Mouse (Mus musculus) intestine, postnatal 0 days (tissue): ENCODE data around the gene 4933430I17Rik. TPM values are rescaled to one million over a fixed set of nuclear protein-coding genes. Genes with fewer than 3 reads are reported as not detected.
A peak's percentile ranks its signal among the peaks of the same experiment; 100 is the strongest.

Experiments
- ATAC-seq: fragments of 200-750 bp; cut with Nextera tagmentation; 2 replicates; pipeline ENCODE4 v1.8.0; 2017; ENCODE audit warnings: mild to moderate bottlenecking, moderate TSS enrichment, moderate library complexity
- H3K27ac ChIP-seq: fragments of 300-500 bp; sonication (generic); 2 replicates; pipeline ENCODE4 v1.5.1; 2014; ENCODE audit warnings: mild to moderate bottlenecking, low read depth, low read length, moderate library complexity
- H3K27me3 ChIP-seq: fragments of 300-500 bp; sonication (generic); replicated peaks from 2 replicates; pipeline ENCODE4 v1.6.1; 2014; ENCODE audit warnings: low read length, mixed read lengths; ENCODE audit not compliant: control insufficient read depth, insufficient read depth
- H3K36me3 ChIP-seq: fragments of 300-500 bp; sonication (generic); 2 replicates; pipeline ENCODE4 v1.6.1; 2014; ENCODE audit warnings: mild to moderate bottlenecking, moderate library complexity; ENCODE audit not compliant: control insufficient read depth, insufficient read depth
- H3K4me1 ChIP-seq: fragments of 300-500 bp; sonication (generic); replicated peaks from 2 replicates; pipeline ENCODE4 v1.6.1; 2014; ENCODE audit warnings: antibody characterized with exemption, low read length, mixed read lengths; ENCODE audit not compliant: control insufficient read depth, insufficient read depth
- H3K4me2 ChIP-seq: fragments of 300-500 bp; sonication (generic); replicated peaks from 2 replicates; pipeline ENCODE4 v1.6.1; 2014; ENCODE audit warnings: low read depth, mild to moderate bottlenecking, moderate library complexity
- H3K4me3 ChIP-seq: fragments of 300-500 bp; sonication (generic); 2 replicates; pipeline ENCODE4 v1.5.1; 2014; ENCODE audit warnings: low read depth, low read length
- H3K9ac ChIP-seq: fragments of 300-500 bp; sonication (generic); 2 replicates; pipeline ENCODE4 v1.6.1; 2014; ENCODE audit warnings: mild to moderate bottlenecking, low read depth, low read length
- H3K9me3 ChIP-seq: fragments of 300-500 bp; sonication (generic); 2 replicates; pipeline ENCODE4 v1.6.1; 2016; ENCODE audit warnings: mixed run types; ENCODE audit not compliant: control insufficient read depth
- CTCF ChIP-seq: sonication (generic); IDR thresholded peaks from 2 replicates; pipeline ENCODE4 v1.5.1; 2016; ENCODE audit warnings: low read depth, mild to moderate bottlenecking, control low read depth, antibody characterized with exemption, moderate library complexity
- WGBS: fragments of 180-500 bp; shearing (Covaris S2); extraction: QIAGEN DNeasy Blood & Tissue Kit; methylation state at CpG from one replicate; pipeline ENCODE4 v1.1.7; 2014; 5-methylcytosine and 5-hydroxymethylcytosine counted together
- polyA plus RNA-seq: library from polyadenylated mRNA; unstranded; fragments of >200 nt; fragmentation: Nextera tagmentation; extraction: Ambion mirVana; gene quantifications from 2 replicates; pipeline ENCODE4 v1.2.1, GENCODE M21; 2015

The 4933430I17Rik gene
- polyA plus RNA-seq, 1 experiment from 2014 or later, result 0.27 TPM

- Histone ChIP-seq H3K4me3 (peak overlapping the region; percentile 60), H3K27ac (no peak overlapping the region), H3K36me3 (no peaks in the 10 kb centered on the region), H3K9ac (no peak overlapping the region), H3K9me3 (no peaks in the 10 kb centered on the region), H3K4me1 (peaks cover 7% of the 10 kb centered on the region; the same call in 1 of the 2 replicates), H3K4me2 (peak overlapping the region; percentile 91), H3K27me3 (no peaks in the 10 kb centered on the region)
- 20% methylated on average over 10 of the region's 10 CpGs for WGBS
- ATAC-seq, result no peak
- no peak for TF ChIP-seq CTCF
These were observed 44.2 kb upstream of the 4933430I17Rik start for GRCm38 (mm10) chr4:62480709-62481605.

- Histone ChIP-seq H3K27ac (peak overlapping the region; percentile 68), H3K4me3 (no peak overlapping the region), H3K9ac (no peak overlapping the region), H3K4me2 (no peak overlapping the region), H3K9me3 (no peaks in the 10 kb centered on the region), H3K4me1 (peaks cover 7% of the 10 kb centered on the region; the same call in 1 of the 2 replicates), H3K36me3 (no peaks in the 10 kb centered on the region), H3K27me3 (no peaks in the 10 kb centered on the region)
- ATAC-seq, result peak; percentile 57
- TF ChIP-seq CTCF, result no peak
- WGBS, result 86% methylated on average over 3 of the region's 3 CpGs
These were observed 40.2 kb upstream of the 4933430I17Rik start for GRCm38 (mm10) chr4:62484928-62485327.

GRCm38 (mm10) chr4:62485450-62486161, 39.6 kb upstream of the 4933430I17Rik start:
- no peak overlapping the region for H3K4me2 ChIP-seq

GRCm38 (mm10) chr4:62486162-62486696, 38.9 kb upstream of the 4933430I17Rik start:
- no peak for ATAC-seq
- no peak overlapping the region for H3K27ac ChIP-seq
- no peaks in the 10 kb centered on the region for H3K27me3 ChIP-seq
- peaks cover 2% of the 10 kb centered on the region; the same call in 1 of the 2 replicates for H3K36me3 ChIP-seq
- WGBS, result 95% methylated on average over 15 of the region's 15 CpGs
- TF ChIP-seq CTCF, result no peak
- no peak overlapping the region for H3K4me3 ChIP-seq
- H3K4me2 ChIP-seq, result no peak overlapping the region
- peaks cover 7% of the 10 kb centered on the region; the same call in 1 of the 2 replicates for H3K4me1 ChIP-seq
- H3K9me3 ChIP-seq, result no peaks in the 10 kb centered on the region
- no peak overlapping the region for H3K9ac ChIP-seq

More at GRCm38 (mm10) chr4:62485450-62486161, 39.6 kb upstream of the 4933430I17Rik start:
- Histone ChIP-seq H3K36me3 (no peaks in the 10 kb centered on the region), H3K4me1 (peaks cover 7% of the 10 kb centered on the region; the same call in 1 of the 2 replicates), H3K9ac (no peak overlapping the region), H3K9me3 (no peaks in the 10 kb centered on the region), H3K4me3 (no peak overlapping the region), H3K27me3 (no peaks in the 10 kb centered on the region), H3K27ac (peak overlapping the region; percentile 68)
- no peak for TF ChIP-seq CTCF
- ATAC-seq, result peak; percentile 65
- WGBS, result 57% methylated on average over 8 of the region's 8 CpGs

GRCm38 (mm10) chr4:62487172-62487571, 38.0 kb upstream of the 4933430I17Rik start:
- TF ChIP-seq CTCF, result no peak
- H3K27ac ChIP-seq, result no peak overlapping the region
- peaks cover 7% of the 10 kb centered on the region; the same call in 1 of the 2 replicates for H3K4me1 ChIP-seq
- H3K36me3 ChIP-seq, result peaks cover 4% of the 10 kb centered on the region; the same call in 1 of the 2 replicates
- WGBS, result 90% methylated on average over 5 of the region's 5 CpGs
- H3K4me2 ChIP-seq, result no peak overlapping the region
- ATAC-seq, result no peak
- no peaks in the 10 kb centered on the region for H3K9me3 ChIP-seq
- no peak overlapping the region for H3K9ac ChIP-seq
- H3K27me3 ChIP-seq, result no peaks in the 10 kb centered on the region
- H3K4me3 ChIP-seq, result no peak overlapping the region

GRCm38 (mm10) chr4:62487914-62488313, 37.3 kb upstream of the 4933430I17Rik start:
- WGBS, result 79% methylated on average over 2 of the region's 2 CpGs
- Histone ChIP-seq H3K9ac (no peak overlapping the region), H3K36me3 (peaks cover 4% of the 10 kb centered on the region; the same call in 1 of the 2 replicates), H3K4me3 (no peak overlapping the region), H3K9me3 (no peaks in the 10 kb centered on the region), H3K4me2 (no peak overlapping the region), H3K27me3 (no peaks in the 10 kb centered on the region), H3K4me1 (peaks cover 7% of the 10 kb centered on the region; the same call in 1 of the 2 replicates), H3K27ac (no peak overlapping the region)
- TF ChIP-seq CTCF, result no peak
- no peak for ATAC-seq
